Mouse (Mus musculus) retina, postnatal 1 day (tissue): ENCODE measurements at regions not wholly inside any gene's neighbourhood (a gene's known extent, or its start where the extent isn't known, plus 50 kb on each side); places are given as distances from the start of the nearest gene placed in this dataset.
"Not testable (repeated sequence)": the region's sequence is repeated elsewhere in the genome, so short reads cannot be mapped to it uniquely, and the experiment has no call there.

Experiments used
- DNase-seq: peaks from one replicate; pipeline ENCODE4 v3.0.0-alpha.2; 2012

- no peak for DNase-seq
Observed at GRCm38 (mm10) chr15:52406156-52406885, 1478.4 kb upstream of the Gm7489 start.

GRCm38 (mm10) chr15:52412869-52413771 lies 1471.6 kb upstream of the Gm7489 start:
- DNase-seq, result peak; percentile 48

GRCm38 (mm10) chr15:52425976-52426375 lies 1458.7 kb upstream of the Gm7489 start:
- DNase-seq, result no peak

GRCm38 (mm10) chr15:52430491-52431158 lies 1454.1 kb upstream of the Gm7489 start:
- peak; percentile 25 for DNase-seq

GRCm38 (mm10) chr15:52433639-52434038 lies 1451.1 kb upstream of the Gm7489 start:
- no peak for DNase-seq

GRCm38 (mm10) chr15:52438403-52438802 lies 1446.3 kb upstream of the Gm7489 start:
- no peak for DNase-seq

GRCm38 (mm10) chr15:52458782-52459181 lies 1425.9 kb upstream of the Gm7489 start:
- DNase-seq, result peak; percentile 93

- DNase-seq, result no peak
Observed at GRCm38 (mm10) chr15:52459315-52459714, 1425.4 kb upstream of the Gm7489 start.

- DNase-seq, result peak; percentile 47
Observed at GRCm38 (mm10) chr15:52464226-52465138, 1420.2 kb upstream of the Gm7489 start.

GRCm38 (mm10) chr15:52478124-52478523 lies 1406.6 kb upstream of the Gm7489 start:
- DNase-seq, result not testable (repeated sequence)

GRCm38 (mm10) chr15:52480834-52481233 lies 1403.9 kb upstream of the Gm7489 start:
- no peak for DNase-seq

- no peak for DNase-seq
Observed at GRCm38 (mm10) chr15:52483598-52484165, 1401.0 kb upstream of the Gm7489 start.

GRCm38 (mm10) chr15:52484276-52484675 lies 1400.4 kb upstream of the Gm7489 start:
- no peak for DNase-seq

GRCm38 (mm10) chr15:52505278-52505831 lies 1379.4 kb upstream of the Gm7489 start:
- DNase-seq, result peak; percentile 70

- DNase-seq, result peak; percentile 73
Observed at GRCm38 (mm10) chr15:52506930-52507329, 1377.8 kb upstream of the Gm7489 start.

GRCm38 (mm10) chr15:52508609-52509008 lies 1376.1 kb upstream of the Gm7489 start:
- DNase-seq, result peak; percentile 30

- no peak for DNase-seq
Observed at GRCm38 (mm10) chr15:52510137-52510536, 1374.6 kb upstream of the Gm7489 start.

- DNase-seq, result no peak
Observed at GRCm38 (mm10) chr15:52536594-52536993, 1348.1 kb upstream of the Gm7489 start.

- no peak for DNase-seq
Observed at GRCm38 (mm10) chr15:52558682-52559081, 1326.0 kb upstream of the Gm7489 start.

- DNase-seq, result no peak
Observed at GRCm38 (mm10) chr15:52564078-52564477, 1320.6 kb upstream of the Gm7489 start.

GRCm38 (mm10) chr15:52565449-52565851 lies 1319.3 kb upstream of the Gm7489 start:
- DNase-seq, result no peak
